Mouse (Mus musculus): ENCODE results near the gene Gm21863. TPM values are rescaled to one million over a fixed set of nuclear protein-coding genes. Genes with fewer than 3 reads are reported as not detected.
"Not testable (repeated sequence)": the region's sequence is repeated elsewhere in the genome, so short reads cannot be mapped to it uniquely, and the experiment has no call there.

The Gm21863 gene
- not detected in 2 replicates for polyA plus RNA-seq (2016; fragmentation: Nextera tagmentation; extraction: Ambion mirVana)

GRCm38 (mm10) chr12:19953869-19954555 is at the start of gene Gm21863:
TSS of gene Gm21863 (plus strand) at chr12:19954505.
- not testable (repeated sequence) for ATAC-seq (ENCODE audit: insufficient number of reproducible peaks, insufficient read depth, low FRiP score, low TSS enrichment, low read depth); H3K9ac ChIP-seq (replicated peaks); H3K27me3 ChIP-seq; H3K27ac ChIP-seq; H3K4me1 ChIP-seq (replicated peaks); H3K36me3 ChIP-seq
- H3K9me3 ChIP-seq = peaks cover 35% of the 10 kb centered on the region
- peak within 1 kb of the TSS; percentile 9; the same call in 1 of the 2 replicates for H3K4me3 ChIP-seq (replicated peaks)
- WGBS = 9% methylated on average over 60 of the region's 75 CpGs
- H3K4me2 ChIP-seq = 0 out of 2 replicates have a peak within 1 kb of the TSS, but pooled peaks have one; percentile 10

GRCm38 (mm10) chr12:19928049-19928448 is 26.3 kb upstream of the Gm21863 start:
- not testable (repeated sequence) for H3K4me2 ChIP-seq; H3K36me3 ChIP-seq; H3K4me3 ChIP-seq (replicated peaks); ATAC-seq (ENCODE audit: insufficient number of reproducible peaks, insufficient read depth, low FRiP score, low TSS enrichment, low read depth); H3K27ac ChIP-seq; H3K4me1 ChIP-seq (replicated peaks); H3K9ac ChIP-seq (replicated peaks); H3K27me3 ChIP-seq
- 30% methylated on average over 4 of the region's 4 CpGs for WGBS
- H3K9me3 ChIP-seq = peaks cover 61% of the 10 kb centered on the region

All from limb, embryonic 12.5 days (tissue).